Mouse (Mus musculus) right cerebral cortex, postnatal 4 days (tissue): ENCODE data around the gene Rpl23.
A peak's percentile ranks its signal among the peaks of the same experiment; 100 is the strongest.
"Not testable (repeated sequence)": the region's sequence is repeated elsewhere in the genome, so short reads cannot be mapped to it uniquely, and the experiment has no call there.

Experiments
- DNase-seq: peaks from one replicate; pipeline ENCODE4 v3.0.0-alpha.2; 2022

Rpl23 gene

GRCm38 (mm10) chr11:97798782-97799145 lies 16.5 kb upstream of the Rpl23 start, which contains the start of gene Lasp1:
Lasp1 (plus strand) TSS chr11:97799000.
- peak; percentile 91 for DNase-seq

DNA sequence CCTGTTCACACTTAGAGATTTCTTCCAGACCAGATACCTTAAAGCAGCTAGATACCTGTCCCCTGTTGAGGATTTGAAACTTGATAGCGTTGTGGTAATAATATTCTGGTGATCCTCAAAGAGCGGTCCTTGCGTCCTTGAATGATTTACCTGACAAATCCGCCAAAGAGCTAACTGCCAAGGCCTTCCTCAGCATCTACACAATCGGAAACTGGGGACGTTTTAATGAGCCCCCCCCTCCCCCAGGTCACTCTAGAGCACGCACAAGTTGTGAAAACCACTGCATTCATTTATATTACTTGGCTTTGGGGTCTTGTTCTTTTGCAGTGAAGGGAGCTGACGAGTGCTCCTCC lies 15.8 kb upstream of the Rpl23 start:
- DNase-seq: no peak

GRCm38 (mm10) chr11:97797369-97798082 lies 15.3 kb upstream of the Rpl23 start:
- DNase-seq: no peak

DNA sequence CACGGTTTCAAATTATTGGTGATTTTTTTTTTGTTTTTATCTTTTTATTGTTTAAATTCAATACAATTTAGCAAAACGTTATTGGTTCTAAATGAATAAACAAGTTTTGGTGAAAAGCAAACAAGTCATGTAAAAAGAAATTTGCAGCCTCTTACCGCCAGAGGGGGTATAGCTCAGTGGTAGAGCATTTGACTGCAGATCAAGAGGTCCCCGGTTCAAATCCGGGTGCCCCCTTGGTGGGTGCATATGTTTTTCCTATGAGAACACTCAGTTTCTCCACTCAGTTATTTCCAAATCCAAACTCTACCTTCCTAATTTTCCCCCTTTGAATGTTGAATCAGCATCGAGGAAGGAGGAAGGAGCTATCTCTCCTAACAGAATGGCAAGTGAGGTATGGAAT lies 14.7 kb upstream of the Rpl23 start:
- peak; percentile 76 for DNase-seq

- no peak for DNase-seq
These were observed 10.9 kb upstream of the Rpl23 start for GRCm38 (mm10) chr11:97793165-97793564.

- DNase-seq: not testable (repeated sequence)
These were observed 8.7 kb upstream of the Rpl23 start for GRCm38 (mm10) chr11:97790778-97791438.

DNA sequence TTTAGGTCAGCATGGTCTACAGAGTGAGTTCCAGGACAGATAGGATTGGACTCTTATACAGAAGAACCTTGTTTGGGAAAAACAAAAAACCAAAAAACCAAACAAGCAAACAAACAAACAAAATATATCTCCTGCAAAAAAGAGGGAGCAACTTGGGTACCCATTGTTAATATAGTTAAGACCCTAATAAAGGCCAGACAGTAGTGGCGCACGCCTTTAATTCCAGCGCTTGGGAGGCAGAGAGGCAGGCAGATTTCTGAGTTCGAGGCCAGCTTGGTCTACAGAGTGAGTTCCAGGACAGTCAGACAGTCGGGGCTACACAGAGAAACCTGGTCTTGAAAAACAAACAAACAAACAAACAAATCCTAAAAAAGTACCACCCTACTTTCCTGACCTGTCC lies 7.5 kb upstream of the Rpl23 start:
- DNase-seq: no peak

- no peak for DNase-seq
These were observed 5.7 kb upstream of the Rpl23 start for GRCm38 (mm10) chr11:97787961-97788360.

GRCm38 (mm10) chr11:97782564-97782895 lies 293 bp upstream of the Rpl23 start:
- DNase-seq: no peak

DNA sequence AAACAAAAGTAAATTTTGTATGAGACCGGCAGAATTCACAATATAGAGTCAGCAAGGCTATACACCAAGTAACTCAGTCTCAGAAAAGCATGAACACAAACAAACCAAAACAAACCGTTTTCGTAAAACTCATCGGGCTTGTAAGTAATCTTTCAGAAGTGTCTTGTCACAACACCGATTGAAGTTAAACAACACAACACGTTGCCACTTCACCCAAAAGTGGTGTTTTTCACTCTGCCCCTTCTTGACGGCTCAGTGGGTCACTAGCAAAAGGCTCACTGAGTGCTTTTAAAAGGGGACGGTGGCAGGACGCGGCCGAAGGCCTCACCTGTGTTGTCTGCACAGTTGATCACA lies 782 bp downstream of the Rpl23 start:
- no peak for DNase-seq

DNA sequence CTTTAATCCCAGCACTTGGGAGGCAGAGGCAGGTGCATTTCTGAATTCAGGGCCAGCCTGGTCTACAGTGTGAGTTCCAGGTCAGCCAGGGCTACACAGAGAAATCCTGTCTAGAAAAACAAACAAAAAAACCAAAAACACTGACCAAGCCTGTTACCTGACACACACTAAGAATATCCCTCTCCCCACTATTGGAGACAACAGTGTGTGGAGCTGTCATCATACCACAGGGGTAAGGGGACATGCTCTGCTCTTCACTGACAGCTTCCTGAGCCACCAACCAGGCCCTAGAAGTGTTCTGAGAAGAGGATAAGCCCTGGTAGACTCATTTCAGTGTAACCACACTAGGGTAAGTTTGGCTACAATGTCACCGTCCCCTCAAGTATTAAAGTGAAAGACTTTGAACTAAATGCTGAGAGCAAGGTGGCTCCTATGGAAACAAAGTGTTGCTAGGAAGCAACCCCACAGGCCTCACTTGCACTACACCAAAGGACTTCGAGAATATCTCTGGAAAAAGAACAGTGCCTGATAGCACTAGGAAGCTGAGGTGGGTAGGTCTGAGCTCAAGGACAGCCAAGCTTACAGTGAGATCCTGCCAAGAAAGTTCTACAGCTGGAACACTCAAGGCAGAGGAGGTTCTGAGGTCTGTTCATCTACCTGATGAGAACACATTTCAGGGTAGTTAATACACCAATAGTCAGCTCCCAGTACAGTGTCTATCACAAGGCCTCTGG lies 2.1 kb downstream of the Rpl23 start:
- DNase-seq: no peak

DNA sequence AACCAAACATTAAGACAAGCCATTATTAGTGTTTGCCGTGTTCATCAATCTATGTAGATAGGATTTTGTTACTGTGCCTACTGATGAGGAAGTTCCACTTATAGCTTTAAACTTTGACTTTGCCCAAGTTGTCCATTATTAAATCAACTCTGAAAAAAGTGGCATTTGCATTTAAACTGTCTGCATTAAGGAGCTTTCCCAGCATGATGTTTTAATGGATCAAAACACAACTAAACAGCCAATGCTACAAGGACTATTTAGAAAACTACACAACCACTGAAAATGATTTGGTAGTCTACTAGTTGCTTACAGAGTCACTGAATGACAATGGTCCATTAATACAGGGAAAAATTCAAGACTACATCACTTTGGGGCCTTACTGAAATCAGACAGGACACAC lies 3.3 kb downstream of the Rpl23 start:
- no peak for DNase-seq

DNA sequence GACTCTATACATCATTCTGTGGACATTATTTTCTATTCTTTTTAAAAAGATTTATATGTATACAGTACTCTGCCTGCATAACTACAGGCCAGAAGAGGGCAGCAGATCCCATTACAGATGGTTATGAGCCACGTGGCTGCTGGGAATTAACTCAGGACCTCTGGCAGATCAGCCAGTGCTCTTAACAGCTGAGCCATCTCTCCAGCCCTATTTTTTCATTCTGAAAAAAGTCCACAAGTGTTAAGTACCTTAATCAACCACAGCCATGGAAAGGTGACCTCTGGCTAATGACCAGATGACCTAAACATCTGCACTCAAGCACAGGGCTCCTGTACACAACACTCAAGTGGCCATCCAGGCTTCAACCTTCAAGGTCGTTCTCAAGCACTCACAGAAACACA lies 5.1 kb downstream of the Rpl23 start:
- no peak for DNase-seq

DNA sequence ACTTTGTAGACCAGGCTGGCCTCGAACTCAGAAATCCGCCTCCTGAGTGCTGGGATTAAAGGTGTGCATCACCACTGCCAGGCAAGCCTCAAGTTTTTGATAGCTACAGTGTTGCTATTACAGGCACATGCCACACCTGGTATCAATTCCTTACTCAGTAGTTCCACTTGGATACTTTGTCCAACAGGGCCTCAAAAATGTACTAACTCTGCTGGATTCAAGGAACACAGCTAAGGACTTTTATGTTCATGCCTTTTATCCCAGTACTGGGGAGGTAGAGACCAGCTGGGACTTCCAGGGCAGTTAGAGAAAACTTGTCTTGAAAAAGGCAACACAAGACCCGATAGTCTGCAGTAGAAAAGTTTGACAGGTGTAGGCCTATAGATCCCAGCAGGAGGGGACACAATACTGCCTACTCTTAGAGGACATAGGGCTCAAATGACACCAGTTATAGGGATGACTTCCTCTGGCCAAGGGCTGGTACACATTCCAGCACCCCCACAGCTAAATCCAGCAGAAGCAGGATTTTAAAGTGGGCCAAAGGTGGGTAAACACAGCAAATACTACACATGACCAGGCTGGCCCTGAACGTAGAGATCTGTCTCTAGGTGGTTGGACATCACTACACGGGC lies 5.6 kb downstream of the Rpl23 start:
- no peak for DNase-seq

GRCm38 (mm10) chr11:97775808-97776496 lies 6.3 kb downstream of the Rpl23 start, which contains the start of gene 1700001P01Rik:
1700001P01Rik (minus strand) TSS chr11:97775918.
- DNase-seq: no peak

GRCm38 (mm10) chr11:97775186-97775585 lies 7.1 kb downstream of the Rpl23 start:
- DNase-seq: no peak

- DNase-seq: no peak
These were observed 10.8 kb downstream of the Rpl23 start for GRCm38 (mm10) chr11:97771410-97771809.

DNA sequence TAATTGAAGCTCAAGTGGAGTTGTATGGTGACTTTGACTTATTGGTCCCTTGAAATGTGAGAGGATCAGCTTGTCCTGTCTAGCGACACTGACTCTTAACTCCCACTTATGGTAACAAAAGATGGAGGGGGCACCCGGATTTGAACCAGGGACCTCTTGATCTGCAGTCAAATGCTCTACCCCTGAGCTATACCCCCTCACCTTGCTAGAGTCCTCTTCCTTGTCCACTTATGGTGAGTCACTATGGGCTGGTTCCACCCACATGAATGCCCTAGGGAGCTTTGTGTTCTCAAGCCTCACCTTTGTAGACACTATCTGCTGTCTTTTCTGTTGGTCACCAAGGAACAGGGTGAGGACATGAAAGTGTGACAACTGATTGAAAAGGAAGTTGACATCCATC lies 12.5 kb downstream of the Rpl23 start:
- DNase-seq: no peak

DNA sequence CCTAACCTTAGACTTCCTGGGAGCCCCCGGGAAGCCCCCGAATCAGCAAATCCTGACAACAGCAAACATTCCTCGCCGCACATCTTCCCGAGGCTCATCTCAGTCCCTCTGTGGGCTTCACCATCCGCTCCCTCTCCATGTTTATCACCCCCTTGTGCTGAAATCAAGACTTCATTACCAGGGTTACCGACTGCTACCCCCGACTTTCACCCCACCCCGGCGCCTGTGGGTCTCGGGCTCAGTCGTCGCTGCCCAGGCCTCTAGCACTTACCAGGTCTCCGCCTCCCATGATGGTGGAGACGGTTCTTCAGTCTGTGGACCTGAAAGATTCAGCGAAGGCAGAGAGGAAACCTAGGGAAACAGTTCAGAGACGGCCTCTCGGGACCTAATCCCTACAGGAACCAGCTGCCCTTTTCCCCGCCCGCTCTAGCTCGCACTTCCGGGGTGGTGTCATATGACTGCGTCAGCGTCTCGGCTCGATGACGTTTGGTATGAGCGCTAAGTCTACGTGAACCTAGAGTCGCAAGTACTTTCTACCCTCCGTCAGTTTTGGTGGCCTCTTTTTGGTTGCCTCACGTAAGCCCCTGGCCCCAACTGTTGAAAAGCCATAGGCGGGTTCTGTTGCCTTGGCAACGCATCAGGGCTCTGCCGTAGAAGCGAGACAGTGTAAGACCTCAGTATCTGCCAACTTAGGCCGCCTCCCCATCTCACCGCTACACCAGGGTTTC lies 15.9 kb downstream of the Rpl23 start, which contains the start of gene Cwc25:
TSS of gene Cwc25 (minus strand) at position 403 of the 728 bp plus-strand sequence.
- DNase-seq: peak; percentile 90

DNA sequence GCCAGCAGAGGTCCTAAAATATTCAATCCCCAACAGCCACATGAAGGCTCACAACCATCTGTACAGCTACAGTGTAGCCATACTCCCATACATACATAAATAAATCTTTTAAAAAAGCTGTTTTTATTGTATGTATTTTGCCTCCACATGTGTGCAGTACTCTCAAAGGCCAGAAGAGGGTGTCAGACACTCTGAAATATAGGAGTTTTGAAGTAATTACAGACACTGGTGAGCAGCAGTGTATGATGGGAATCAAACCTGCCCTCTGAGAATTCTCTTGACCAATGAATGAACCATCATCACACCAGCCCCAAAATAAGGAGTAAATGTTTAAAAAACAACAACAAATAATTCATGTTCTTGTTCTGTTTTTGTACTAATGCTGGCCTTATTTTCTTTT lies 20.6 kb downstream of the Rpl23 start:
- no peak for DNase-seq

GRCm38 (mm10) chr11:97758942-97759341 lies 23.3 kb downstream of the Rpl23 start:
- DNase-seq: no peak

DNA sequence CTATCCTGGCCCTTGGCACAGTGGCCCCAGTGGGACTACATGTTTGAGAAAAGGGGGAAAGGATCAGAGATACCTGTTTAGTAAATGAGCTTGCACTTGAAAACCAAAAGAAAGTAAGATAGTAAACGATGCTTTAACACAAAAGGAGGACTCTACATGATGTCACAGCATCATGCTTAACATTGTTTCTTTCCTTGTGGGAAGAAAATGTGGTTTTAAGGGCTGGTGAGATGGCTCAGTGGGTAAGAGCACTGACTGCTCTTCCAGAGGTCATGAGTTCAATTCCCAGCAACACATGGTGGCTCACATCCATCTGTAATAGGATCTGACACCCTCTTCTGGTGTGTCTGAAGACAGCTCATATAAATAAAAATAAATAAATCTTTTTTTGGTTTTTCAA lies 24.1 kb downstream of the Rpl23 start:
- no peak for DNase-seq
